Mouse (Mus musculus) megakaryocyte, embryonic 14.5 days (primary cell): ENCODE data around the gene Hsf4.

Source experiments
- FLI1 ChIP-seq: IDR thresholded peaks from 2 replicates; pipeline ENCODE4 v1.6.1; 2012; ENCODE audit warnings: low read length, inconsistent platforms, mixed read lengths
- GATA1 ChIP-seq: IDR thresholded peaks from 3 replicates; pipeline ENCODE4 v1.6.1; 2012; ENCODE audit warnings: mixed read lengths, low read length, inconsistent platforms, borderline replicate concordance

GRCm38 (mm10) chr8:105258911-105259720 is 10.5 kb upstream of the Hsf4 start:
- TF ChIP-seq GATA1 (no peak), FLI1 (no peak)
